Mouse (Mus musculus): ENCODE measurements around the gene Fam189a1. TPM values are rescaled to one million over a fixed set of nuclear protein-coding genes. Genes with fewer than 3 reads are reported as not detected.

Gene Fam189a1
- polyA plus RNA-seq, 1 experiment, result not detected

DNA sequence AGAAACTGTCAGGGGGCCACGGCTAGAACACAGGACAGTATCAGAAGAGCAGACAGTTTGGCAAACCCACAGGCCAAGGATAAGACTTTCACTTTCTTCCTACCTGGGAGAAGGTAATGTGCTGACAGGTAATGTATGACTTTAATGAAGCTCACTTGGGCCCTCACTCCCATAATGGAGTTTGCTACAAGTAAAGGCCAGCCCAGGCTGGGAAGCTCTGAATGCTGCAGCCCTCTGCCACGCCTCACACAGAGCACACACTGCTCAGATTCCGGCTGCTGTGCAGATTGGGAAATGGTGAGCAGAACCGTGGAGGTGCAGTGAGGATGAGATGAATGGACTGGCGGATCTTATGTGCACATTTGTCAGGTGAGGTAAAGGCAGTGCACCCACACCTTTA lies 211.7 kb downstream of the Fam189a1 start:
- H3K4me1 ChIP-seq (ENCODE audit: control insufficient read depth, insufficient read depth, low read length), result no peaks in the 10 kb centered on the region
- H3K27ac ChIP-seq (ENCODE audit: insufficient read depth, low read depth, low read length), result no peak overlapping the region
- TF ChIP-seq CTCF (IDR thresholded peaks at IDR 0.05; ENCODE audit: low read depth, low read length) (no peak), POLR2A (IDR thresholded peaks at IDR 0.05; ENCODE audit: borderline replicate concordance, low read depth, low read length) (no peak)
- no peak overlapping the region for H3K4me3 ChIP-seq (ENCODE audit: insufficient read depth, low read length)

DNA sequence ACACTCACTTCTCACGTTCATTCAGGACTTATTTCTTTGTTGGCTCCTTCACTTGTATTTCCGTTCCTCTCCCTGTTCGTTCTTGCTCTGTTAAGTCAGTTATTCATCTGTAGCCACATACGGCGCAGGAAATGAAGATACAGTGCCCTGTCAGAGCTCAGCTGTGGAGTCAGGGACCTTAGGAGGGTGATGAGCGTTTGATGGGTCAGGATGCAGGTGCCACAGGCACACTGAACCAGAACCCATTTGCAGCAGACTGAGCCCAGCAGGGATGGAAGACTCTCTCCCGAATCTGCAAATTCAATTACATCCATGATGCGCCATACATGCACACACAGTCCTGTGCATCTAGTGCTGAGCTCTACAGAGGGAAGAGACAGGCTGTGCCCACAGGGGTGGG lies 212.2 kb downstream of the Fam189a1 start:
- H3K4me1 ChIP-seq (ENCODE audit: control insufficient read depth, insufficient read depth, low read length), result no peaks in the 10 kb centered on the region
- H3K27ac ChIP-seq (ENCODE audit: insufficient read depth, low read depth, low read length), result no peak overlapping the region
- TF ChIP-seq CTCF (IDR thresholded peaks at IDR 0.05; ENCODE audit: low read depth, low read length), result no peak
- TF ChIP-seq POLR2A (IDR thresholded peaks at IDR 0.05; ENCODE audit: borderline replicate concordance, low read depth, low read length), result no peak

DNA sequence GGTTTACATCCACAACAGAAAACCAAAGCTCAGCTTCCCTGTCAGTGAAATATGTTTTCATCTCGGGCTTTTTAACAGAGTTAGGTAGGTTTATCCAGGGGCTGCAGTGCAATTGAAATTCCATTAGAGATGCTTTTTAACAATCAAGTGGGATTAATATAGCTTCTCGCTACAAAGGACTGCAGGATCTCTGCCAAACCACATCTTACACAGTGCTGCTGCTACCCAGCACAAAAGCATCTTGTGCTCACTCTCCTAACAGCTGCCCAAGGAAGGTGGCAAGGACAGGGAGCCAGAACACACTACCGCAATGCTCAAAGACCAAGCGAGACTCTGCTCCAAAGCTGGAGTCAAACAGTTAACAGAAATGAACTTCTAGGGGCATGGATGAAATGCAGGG lies 219.4 kb downstream of the Fam189a1 start:
- Histone ChIP-seq H3K27ac (ENCODE audit: insufficient read depth, low read depth, low read length) (no peak overlapping the region), H3K4me1 (ENCODE audit: control insufficient read depth, insufficient read depth, low read length) (no peaks in the 10 kb centered on the region), H3K4me3 (ENCODE audit: insufficient read depth, low read length) (no peak overlapping the region)
- TF ChIP-seq CTCF (IDR thresholded peaks at IDR 0.05; ENCODE audit: low read depth, low read length) (no peak), POLR2A (IDR thresholded peaks at IDR 0.05; ENCODE audit: borderline replicate concordance, low read depth, low read length) (no peak)

More for the DNA sequence above, 212.2 kb downstream of the Fam189a1 start:
- H3K4me3 ChIP-seq (ENCODE audit: insufficient read depth, low read length), result no peak overlapping the region

DNA sequence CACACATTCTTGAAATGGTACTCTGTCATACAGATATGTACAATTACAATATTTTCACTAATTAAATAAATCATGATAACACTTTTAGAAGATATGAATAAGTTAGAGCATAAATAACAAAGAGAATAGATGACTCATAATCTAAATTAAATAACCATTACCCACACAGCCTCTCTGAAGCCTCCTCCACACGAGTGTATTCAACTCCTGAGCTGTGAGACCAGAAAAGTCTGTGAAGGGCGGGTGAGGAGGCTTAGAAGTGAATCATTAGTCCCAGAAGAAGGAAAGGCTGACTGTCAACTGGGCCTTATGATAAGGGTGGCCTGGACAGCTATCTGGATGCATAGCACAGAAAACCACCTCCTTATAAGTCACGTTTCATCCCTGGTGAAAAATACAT lies 222.3 kb downstream of the Fam189a1 start:
- Histone ChIP-seq H3K4me3 (ENCODE audit: insufficient read depth, low read length) (no peak overlapping the region), H3K27ac (ENCODE audit: insufficient read depth, low read depth, low read length) (no peak overlapping the region), H3K4me1 (ENCODE audit: control insufficient read depth, insufficient read depth, low read length) (no peaks in the 10 kb centered on the region)
- TF ChIP-seq POLR2A (IDR thresholded peaks at IDR 0.05; ENCODE audit: borderline replicate concordance, low read depth, low read length) (no peak), CTCF (IDR thresholded peaks at IDR 0.05; ENCODE audit: low read depth, low read length) (no peak)

DNA sequence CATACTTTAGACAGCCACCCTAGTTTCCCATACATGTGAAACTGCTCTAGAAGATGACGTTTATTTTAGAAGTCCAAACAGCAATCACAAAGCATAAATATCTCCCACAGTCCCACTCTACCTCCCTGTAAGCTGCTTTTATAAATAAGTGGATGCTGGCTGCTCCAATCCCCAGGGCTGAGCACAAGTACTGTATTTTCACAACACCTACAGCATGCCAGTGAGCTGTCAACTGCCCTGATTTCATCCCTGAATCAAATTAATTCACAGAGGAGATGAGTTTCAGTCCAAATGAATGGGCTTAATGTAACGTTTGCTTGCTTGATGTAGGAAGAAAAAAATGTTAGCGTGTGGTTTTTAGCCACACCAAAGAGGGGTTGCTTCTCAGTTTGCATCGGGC lies 225.4 kb downstream of the Fam189a1 start:
- no peak overlapping the region for H3K4me3 ChIP-seq (ENCODE audit: insufficient read depth, low read length)
- no peaks in the 10 kb centered on the region for H3K4me1 ChIP-seq (ENCODE audit: control insufficient read depth, insufficient read depth, low read length)
- no peak overlapping the region for H3K27ac ChIP-seq (ENCODE audit: insufficient read depth, low read depth, low read length)
- TF ChIP-seq POLR2A (IDR thresholded peaks at IDR 0.05; ENCODE audit: borderline replicate concordance, low read depth, low read length) (no peak), CTCF (IDR thresholded peaks at IDR 0.05; ENCODE audit: low read depth, low read length) (no peak)

DNA sequence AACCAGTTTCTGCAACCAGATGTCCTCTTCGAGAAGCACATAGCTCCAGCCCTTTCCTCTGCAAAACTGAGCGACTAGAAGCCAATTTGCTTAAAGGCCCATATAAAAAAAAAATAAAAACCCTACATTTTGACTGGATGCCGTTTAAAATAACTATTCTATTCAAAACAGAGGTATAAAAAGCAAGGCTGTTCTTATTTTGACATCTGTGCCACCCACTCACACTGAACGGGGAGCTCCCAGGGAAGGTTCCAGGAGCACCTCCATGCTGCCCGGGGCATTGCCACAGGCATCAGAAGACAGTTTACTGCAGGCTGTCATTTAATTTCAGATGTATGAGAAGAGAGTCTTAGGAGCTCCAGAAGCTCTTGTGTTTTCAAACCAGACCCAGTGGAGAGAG lies 232.5 kb downstream of the Fam189a1 start:
- Histone ChIP-seq H3K27ac (ENCODE audit: insufficient read depth, low read depth, low read length) (no peak overlapping the region), H3K4me3 (ENCODE audit: insufficient read depth, low read length) (no peak overlapping the region), H3K4me1 (ENCODE audit: control insufficient read depth, insufficient read depth, low read length) (no peaks in the 10 kb centered on the region)
- TF ChIP-seq CTCF (IDR thresholded peaks at IDR 0.05; ENCODE audit: low read depth, low read length), result no peak
- no peak for TF ChIP-seq POLR2A (IDR thresholded peaks at IDR 0.05; ENCODE audit: borderline replicate concordance, low read depth, low read length)

DNA sequence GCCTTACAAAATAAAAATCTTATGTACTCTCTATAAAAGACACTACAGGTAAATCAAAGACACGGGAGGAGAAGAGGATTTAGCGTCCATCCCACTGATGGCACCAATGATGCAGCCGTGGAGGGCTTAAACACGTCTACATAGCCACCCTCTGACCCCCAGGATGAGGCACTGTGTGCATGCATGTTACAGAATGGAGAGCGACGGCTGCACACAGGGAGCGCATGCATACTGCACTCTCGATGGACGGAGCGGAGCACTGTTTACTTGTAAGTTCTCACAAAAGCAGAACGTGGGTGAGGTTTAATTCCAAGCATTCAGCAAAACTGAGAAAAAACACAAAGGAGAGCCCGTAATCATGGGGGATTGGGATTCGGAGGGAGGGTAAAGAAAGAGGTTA lies 235.2 kb downstream of the Fam189a1 start:
- TF ChIP-seq POLR2A (IDR thresholded peaks at IDR 0.05; ENCODE audit: borderline replicate concordance, low read depth, low read length) (no peak), CTCF (IDR thresholded peaks at IDR 0.05; ENCODE audit: low read depth, low read length) (no peak)
- Histone ChIP-seq H3K4me3 (ENCODE audit: insufficient read depth, low read length) (no peak overlapping the region), H3K4me1 (ENCODE audit: control insufficient read depth, insufficient read depth, low read length) (no peaks in the 10 kb centered on the region), H3K27ac (ENCODE audit: insufficient read depth, low read depth, low read length) (no peak overlapping the region)

DNA sequence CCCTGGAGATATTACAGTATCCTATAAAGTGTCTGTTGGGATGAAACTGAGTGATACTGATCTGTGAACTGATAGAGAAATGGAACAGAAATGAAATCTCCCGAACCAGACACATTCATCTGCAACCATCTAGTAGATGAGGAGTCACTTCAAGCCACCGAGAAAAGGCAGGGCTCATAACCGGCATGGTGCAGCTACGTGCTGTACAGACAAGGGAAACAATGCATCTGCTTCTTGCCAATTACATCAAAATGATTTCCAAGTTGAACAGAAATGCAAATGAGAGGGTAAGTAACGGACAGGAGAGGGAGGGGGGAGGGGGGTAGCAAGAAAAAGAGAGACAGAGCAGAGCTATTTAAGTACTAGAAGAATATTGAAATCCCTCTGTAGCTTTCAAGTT lies 235.6 kb downstream of the Fam189a1 start:
- Histone ChIP-seq H3K4me3 (ENCODE audit: insufficient read depth, low read length) (no peak overlapping the region), H3K4me1 (ENCODE audit: control insufficient read depth, insufficient read depth, low read length) (no peaks in the 10 kb centered on the region), H3K27ac (ENCODE audit: insufficient read depth, low read depth, low read length) (no peak overlapping the region)
- TF ChIP-seq CTCF (IDR thresholded peaks at IDR 0.05; ENCODE audit: low read depth, low read length), result no peak
- TF ChIP-seq POLR2A (IDR thresholded peaks at IDR 0.05; ENCODE audit: borderline replicate concordance, low read depth, low read length), result no peak

DNA sequence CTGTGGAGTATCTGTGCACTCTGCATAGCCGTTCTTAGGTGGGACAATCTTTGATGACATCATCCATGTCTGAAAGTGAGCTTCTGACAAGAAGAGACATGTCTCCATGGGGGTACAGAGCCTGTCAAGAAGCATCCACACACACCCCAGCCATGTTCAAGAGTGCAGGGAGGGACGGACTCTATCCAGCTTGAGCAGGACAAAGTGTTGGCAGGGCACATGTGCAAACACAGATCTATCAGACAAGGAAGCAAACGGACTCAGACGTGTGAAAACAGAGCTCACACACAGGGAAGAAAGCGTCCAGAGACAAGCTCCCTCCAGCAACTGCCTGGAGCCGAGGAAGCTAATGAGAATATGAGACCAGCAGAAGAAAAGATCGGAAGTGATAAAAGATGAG lies 239.7 kb downstream of the Fam189a1 start:
- Histone ChIP-seq H3K27ac (ENCODE audit: insufficient read depth, low read depth, low read length) (no peak overlapping the region), H3K4me3 (ENCODE audit: insufficient read depth, low read length) (no peak overlapping the region), H3K4me1 (ENCODE audit: control insufficient read depth, insufficient read depth, low read length) (no peaks in the 10 kb centered on the region)
- no peak for TF ChIP-seq POLR2A (IDR thresholded peaks at IDR 0.05; ENCODE audit: borderline replicate concordance, low read depth, low read length)
- no peak for TF ChIP-seq CTCF (IDR thresholded peaks at IDR 0.05; ENCODE audit: low read depth, low read length)

DNA sequence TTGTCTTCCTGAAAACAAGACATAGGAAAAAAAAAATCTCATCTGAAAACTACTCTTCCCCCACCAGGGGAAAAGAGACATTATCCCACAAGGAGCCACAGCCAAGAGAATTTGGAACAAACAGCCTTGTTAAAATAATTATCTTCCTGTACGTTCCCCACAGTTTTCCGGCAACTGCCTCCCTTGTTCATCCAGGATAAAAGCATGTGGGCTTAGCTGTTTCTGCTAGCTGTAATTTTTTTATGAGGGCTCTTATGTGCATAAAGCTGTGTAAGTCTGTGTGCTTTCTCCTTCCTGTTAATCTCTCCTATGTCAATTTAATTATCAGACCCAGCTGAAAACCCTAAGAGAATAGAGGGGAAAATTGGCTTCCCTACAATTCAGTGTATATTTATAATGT lies 241.2 kb downstream of the Fam189a1 start:
- Histone ChIP-seq H3K4me3 (ENCODE audit: insufficient read depth, low read length) (no peak overlapping the region), H3K4me1 (ENCODE audit: control insufficient read depth, insufficient read depth, low read length) (no peaks in the 10 kb centered on the region), H3K27ac (ENCODE audit: insufficient read depth, low read depth, low read length) (no peak overlapping the region)
- TF ChIP-seq POLR2A (IDR thresholded peaks at IDR 0.05; ENCODE audit: borderline replicate concordance, low read depth, low read length) (no peak), CTCF (IDR thresholded peaks at IDR 0.05; ENCODE audit: low read depth, low read length) (no peak)

DNA sequence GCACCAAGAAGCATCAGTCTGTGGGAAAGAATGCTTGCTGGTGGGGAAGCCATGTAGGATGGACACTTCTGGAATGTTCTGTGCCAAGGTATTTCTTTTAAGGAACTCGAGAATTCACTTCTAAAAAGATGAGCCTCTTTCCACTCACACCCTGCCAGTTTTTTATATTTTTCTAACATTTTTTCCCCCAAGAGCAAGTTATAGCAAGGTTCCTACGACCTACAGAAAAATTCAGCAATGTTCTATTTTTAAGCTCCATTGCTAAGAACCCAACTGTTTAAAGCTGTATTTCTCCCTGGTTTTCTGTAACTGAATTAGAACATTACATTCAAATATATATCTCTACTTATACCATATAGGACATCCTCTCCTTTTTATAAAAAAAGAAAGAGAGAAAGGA lies 244.4 kb downstream of the Fam189a1 start:
- Histone ChIP-seq H3K4me3 (ENCODE audit: insufficient read depth, low read length) (no peak overlapping the region), H3K4me1 (ENCODE audit: control insufficient read depth, insufficient read depth, low read length) (no peaks in the 10 kb centered on the region)
- TF ChIP-seq CTCF (IDR thresholded peaks at IDR 0.05; ENCODE audit: low read depth, low read length) (no peak), POLR2A (IDR thresholded peaks at IDR 0.05; ENCODE audit: borderline replicate concordance, low read depth, low read length) (no peak)

More for the DNA sequence above, 244.4 kb downstream of the Fam189a1 start:
- no peak overlapping the region for H3K27ac ChIP-seq (ENCODE audit: insufficient read depth, low read depth, low read length)

Data from bone marrow macrophage, adult 2 months (primary cell).